ENCODE assay signal across 8 mouse cellular contexts in the genomic region with DNA sequence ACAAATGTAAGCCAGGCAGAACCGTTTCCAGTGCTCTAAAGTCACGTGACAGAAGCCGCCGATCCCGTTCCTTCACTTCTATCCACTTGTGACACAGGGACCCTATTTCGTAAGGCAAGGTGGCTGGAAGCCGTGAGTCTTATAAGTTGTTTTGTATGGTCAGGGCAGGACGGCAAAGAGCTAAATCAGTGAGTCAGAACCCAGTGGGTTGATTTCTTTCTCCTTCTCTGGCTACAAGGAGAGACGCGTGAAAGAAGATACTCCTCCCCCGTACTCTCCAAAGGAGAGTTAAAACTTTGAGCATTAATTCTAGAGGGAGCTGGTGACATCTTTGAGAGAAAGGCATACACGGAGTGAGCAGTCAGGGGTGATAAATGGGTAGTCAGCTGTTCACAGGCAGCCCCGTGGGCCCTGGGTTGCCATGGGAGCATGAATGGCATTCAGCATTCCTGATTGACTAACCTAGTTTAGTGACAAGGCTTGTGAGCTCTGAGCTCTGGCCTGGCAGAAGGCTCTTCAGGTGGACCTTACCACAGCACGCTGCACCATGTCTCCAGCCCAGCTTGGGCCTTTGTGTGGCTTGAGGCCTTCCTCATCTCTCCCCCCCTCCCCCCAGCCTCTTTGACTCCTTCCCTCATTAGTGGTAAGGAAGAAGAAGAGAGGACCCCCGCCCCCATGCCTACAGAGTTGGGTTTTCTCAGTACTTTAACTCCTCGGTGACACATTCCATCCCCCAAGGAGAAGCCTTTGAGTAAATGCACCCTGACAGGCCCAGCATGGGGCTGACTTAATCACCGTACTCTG.
DNase-seq lines count a peak whose midpoint lies in the region; ATAC-seq and TF ChIP-seq lines count a peak whose summit lies in the region.

No protein-coding gene starts in this region.

- H3K36me3 ChIP-seq in heart, adult 2 months (ENCODE audit: control insufficient read depth, insufficient read depth, low read length), result peaks cover 23% of the 10 kb centered on the region
- no peaks in the 10 kb centered on the region for H3K36me3 ChIP-seq in kidney, postnatal 0 days (ENCODE audit: insufficient read depth, low read length)
- peaks cover under 1% of the 10 kb centered on the region for H3K36me3 ChIP-seq in lung, embryonic 15.5 days

- peak in 1 of 2 experiments; percentile 36 for DNase-seq in heart, adult 2 months
- no peak for DNase-seq in heart, postnatal 14 days
- DNase-seq in kidney, postnatal 0 days (ENCODE audit: low spot score), result peak; percentile 92
- peak; percentile 94 for DNase-seq in retina, embryonic 14.5 days (ENCODE audit: low spot score)
- no peak for DNase-seq in c-Kit-positive CD71-positive TER-119-positive erythroid progenitor cells, embryonic 14.5 days (ENCODE audit: low spot score)

- TF ChIP-seq POLR2A in heart, adult 2 months (IDR thresholded peaks at IDR 0.05; ENCODE audit: insufficient read depth, low read depth, low read length), result no peak

- peak overlapping the region; percentile 49 for H3K4me2 ChIP-seq in kidney, postnatal 0 days (ENCODE audit: low read length)
- peak overlapping the region; percentile 47 for H3K4me2 ChIP-seq in lung, embryonic 15.5 days

- ATAC-seq in granulocyte monocyte progenitor cell, adult 5-6 weeks (replicated peaks; ENCODE audit: poor library complexity, severe bottlenecking), result peak; percentile 68
- peak; percentile 90 for ATAC-seq in kidney, postnatal 0 days (replicated peaks; ENCODE audit: low FRiP score, low read depth)
- ATAC-seq in lung, embryonic 15.5 days (ENCODE audit: borderline replicate concordance, extremely low read depth, low FRiP score, low TSS enrichment), result peak; percentile 52; the same call in 1 of the 2 replicates

- no peaks in the 10 kb centered on the region for H3K9me3 ChIP-seq in kidney, postnatal 0 days (replicated peaks; ENCODE audit: low read length)
- H3K9me3 ChIP-seq in lung, embryonic 15.5 days, result no peaks in the 10 kb centered on the region

- 35% methylated on average over 17 of the region's 17 CpGs for WGBS in heart, adult 2 months
- WGBS in kidney, postnatal 0 days, result 12% methylated on average over 17 of the region's 17 CpGs
- WGBS in lung, embryonic 15.5 days, result 10% methylated on average over 17 of the region's 17 CpGs

- H3K9ac ChIP-seq in heart, adult 2 months (ENCODE audit: low read depth, low read length), result peak overlapping the region; percentile 3; the same call in 1 of the 2 replicates
- H3K9ac ChIP-seq in kidney, postnatal 0 days (ENCODE audit: low read depth, low read length), result no peak overlapping the region; the same call in 1 of the 2 replicates
- H3K9ac ChIP-seq in lung, embryonic 15.5 days, result no peak overlapping the region

- H3K4me1 ChIP-seq in heart, adult 2 months (ENCODE audit: control insufficient read depth, insufficient read depth, low read length), result peaks cover 34% of the 10 kb centered on the region
- H3K4me1 ChIP-seq in brown adipose tissue, adult 24 weeks (ENCODE audit: control insufficient read depth, insufficient read depth, insufficient read length, low read length), result peaks cover 30% of the 10 kb centered on the region
- H3K4me1 ChIP-seq in kidney, postnatal 0 days (replicated peaks; ENCODE audit: insufficient read depth, low read length), result peaks cover 58% of the 10 kb centered on the region
- H3K4me1 ChIP-seq in lung, embryonic 15.5 days, result peaks cover 35% of the 10 kb centered on the region

- peaks cover 10% of the 10 kb centered on the region for H3K79me2 ChIP-seq in heart, adult 2 months (replicated peaks; ENCODE audit: control insufficient read depth, insufficient read depth, low read length)

- no peak overlapping the region for H3K4me3 ChIP-seq in heart, adult 2 months
- peak overlapping the region; percentile 35 for H3K4me3 ChIP-seq in brown adipose tissue, adult 24 weeks (ENCODE audit: insufficient read depth, low read depth, low read length)
- H3K4me3 ChIP-seq in kidney, postnatal 0 days (replicated peaks; ENCODE audit: low read depth, low read length), result peak overlapping the region; percentile 15
- peak overlapping the region; percentile 13 for H3K4me3 ChIP-seq in lung, embryonic 15.5 days

- peak overlapping the region; percentile 45 for H3K27ac ChIP-seq in heart, adult 2 months
- peak overlapping the region; percentile 10; the same call in 1 of the 2 replicates for H3K27ac ChIP-seq in brown adipose tissue, adult 24 weeks (replicated peaks; ENCODE audit: low read depth, low read length)
- peak overlapping the region; percentile 85 for H3K27ac ChIP-seq in kidney, postnatal 0 days
- peak overlapping the region; percentile 88 for H3K27ac ChIP-seq in lung, embryonic 15.5 days

- no peak for TF ChIP-seq CTCF in heart, adult 2 months (IDR thresholded peaks at IDR 0.05)
- no peak for TF ChIP-seq CTCF in kidney, postnatal 0 days (IDR thresholded peaks at IDR 0.05; ENCODE audit: low read depth)

- H3K27me3 ChIP-seq in heart, adult 2 months (ENCODE audit: control insufficient read depth, insufficient read depth, low read length), result no peaks in the 10 kb centered on the region
- no peaks in the 10 kb centered on the region for H3K27me3 ChIP-seq in kidney, postnatal 0 days (ENCODE audit: insufficient read depth, low read length)
- H3K27me3 ChIP-seq in lung, embryonic 15.5 days, result no peaks in the 10 kb centered on the region

- TF ChIP-seq EP300 in heart, adult 2 months (IDR thresholded peaks at IDR 0.05; ENCODE audit: insufficient read depth, low read depth, low read length), result no peak

- intact Hi-C loops in heart, adult 2 months (cut with DNase I), result no loop called here
- intact Hi-C loops in heart, postnatal 14 days (cut with DNase I), result no loop called here

Comparison
In these comparisons a context has a peak if more than half of its experiments do, and no peak if none do; other contexts are left out.
1. DNase-seq: peak in kidney, postnatal 0 days (single experiment) and retina, embryonic 14.5 days (single experiment); none in heart, postnatal 14 days (0 of 2) and c-Kit-positive CD71-positive TER-119-positive erythroid progenitor cells, embryonic 14.5 days (single experiment).
2. H3K27ac ChIP-seq: peak in every context shown above with its lines; median percentile 88 in lung, embryonic 15.5 days; 85 in kidney, postnatal 0 days; 45 in heart, adult 2 months; 10 in brown adipose tissue, adult 24 weeks.
3. Peak in every context shown above with its lines, with median percentiles within 50 percentile points of each other: ATAC-seq.